Mouse (Mus musculus) heart, embryonic 15.5 days (tissue): ENCODE measurements around the gene Ggt1. TPM values are rescaled to one million over a fixed set of nuclear protein-coding genes. Genes with fewer than 3 reads are reported as not detected.
"Not testable (repeated sequence)": the region's sequence is repeated elsewhere in the genome, so short reads cannot be mapped to it uniquely, and the experiment has no call there.

Experiments used
- ATAC-seq: fragments of 200-750 bp; cut with Nextera tagmentation; replicated peaks from 2 replicates; pipeline ENCODE4 v1.8.0; 2017; ENCODE audit warnings: low read depth, moderate TSS enrichment; ENCODE audit not compliant: insufficient number of reproducible peaks, insufficient read depth, low FRiP score
- H3K27ac ChIP-seq: fragments of 300-500 bp; sonication (generic); 2 replicates; pipeline ENCODE4 v1.5.1; 2015; ENCODE audit warnings: mild to moderate bottlenecking, inconsistent platforms
- H3K27me3 ChIP-seq: fragments of 300-500 bp; sonication (generic); 2 replicates; pipeline ENCODE4 v1.6.1; 2015; ENCODE audit warnings: inconsistent platforms
- H3K36me3 ChIP-seq: fragments of 300-500 bp; sonication (generic); 2 replicates; pipeline ENCODE4 v1.6.1; 2015; ENCODE audit warnings: mild to moderate bottlenecking, inconsistent platforms
- H3K4me1 ChIP-seq: fragments of 300-500 bp; sonication (generic); replicated peaks from 2 replicates; pipeline ENCODE4 v1.6.1; 2015; ENCODE audit warnings: inconsistent platforms
- H3K4me2 ChIP-seq: fragments of 300-500 bp; sonication (generic); 2 replicates; pipeline ENCODE4 v1.6.1; 2015; ENCODE audit warnings: inconsistent platforms, mild to moderate bottlenecking, moderate library complexity
- H3K4me3 ChIP-seq: fragments of 300-500 bp; sonication (generic); 2 replicates; pipeline ENCODE4 v1.5.1; 2015; ENCODE audit warnings: mild to moderate bottlenecking, inconsistent platforms
- H3K9ac ChIP-seq: fragments of 300-500 bp; sonication (generic); 2 replicates; pipeline ENCODE4 v1.6.1; 2015; ENCODE audit warnings: mild to moderate bottlenecking, inconsistent platforms
- H3K9me3 ChIP-seq: fragments of 300-500 bp; sonication (generic); replicated peaks from 2 replicates; pipeline ENCODE4 v1.6.1; 2016; ENCODE audit warnings: inconsistent platforms
- WGBS: fragments of 180-500 bp; shearing (Covaris S2); methylation state at CpG from one replicate; pipeline ENCODE4 v1.1.7; 2015; ENCODE audit warnings: mixed read lengths; 5-methylcytosine and 5-hydroxymethylcytosine counted together
- polyA plus RNA-seq: library from polyadenylated mRNA; unstranded; fragments of >200 nt; fragmentation: Nextera tagmentation; extraction: Ambion mirVana; gene quantifications from 2 replicates; pipeline ENCODE4 v1.2.1, GENCODE M21; 2015

The Ggt1 gene
- polyA plus RNA-seq, 1 experiment from 2014 or later: 0.48 TPM

DNA sequence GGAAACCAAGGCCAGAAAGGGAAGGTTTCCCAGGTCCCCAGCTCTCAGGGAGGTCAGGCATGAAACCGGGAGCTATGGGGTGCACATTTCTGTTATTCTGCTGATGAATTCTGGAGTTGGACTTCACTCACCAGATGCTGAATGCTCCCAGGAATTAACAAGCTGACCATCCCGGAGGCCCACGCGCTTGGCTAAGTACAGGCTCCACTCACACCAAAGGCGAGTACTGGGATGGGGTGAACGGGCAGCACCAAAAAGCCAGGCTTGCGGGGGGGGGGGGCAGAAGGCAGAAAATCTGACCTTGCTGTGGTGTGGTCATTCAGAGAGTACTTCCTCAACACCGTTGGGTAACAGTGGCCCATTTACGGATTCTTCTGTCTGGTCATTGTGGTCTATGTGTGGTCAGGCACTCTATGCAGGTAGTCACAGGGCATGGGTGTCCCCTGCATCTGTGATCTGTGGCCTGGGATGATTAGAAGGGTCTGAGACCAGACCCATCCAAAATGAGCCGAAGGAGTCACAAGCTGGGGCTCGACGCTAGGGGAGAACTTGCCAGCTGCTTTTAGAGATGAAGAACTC, 3.4 kb downstream of the Ggt1 start:
- Histone ChIP-seq H3K36me3 (no peaks in the 10 kb centered on the region), H3K9ac (no peak overlapping the region), H3K4me2 (no peak overlapping the region), H3K4me3 (no peak overlapping the region), H3K4me1 (peaks cover 15% of the 10 kb centered on the region), H3K9me3 (no peaks in the 10 kb centered on the region), H3K27ac (no peak overlapping the region), H3K27me3 (peaks cover 44% of the 10 kb centered on the region)
- 76% methylated on average over 12 of the region's 12 CpGs for WGBS
- no peak for ATAC-seq

DNA sequence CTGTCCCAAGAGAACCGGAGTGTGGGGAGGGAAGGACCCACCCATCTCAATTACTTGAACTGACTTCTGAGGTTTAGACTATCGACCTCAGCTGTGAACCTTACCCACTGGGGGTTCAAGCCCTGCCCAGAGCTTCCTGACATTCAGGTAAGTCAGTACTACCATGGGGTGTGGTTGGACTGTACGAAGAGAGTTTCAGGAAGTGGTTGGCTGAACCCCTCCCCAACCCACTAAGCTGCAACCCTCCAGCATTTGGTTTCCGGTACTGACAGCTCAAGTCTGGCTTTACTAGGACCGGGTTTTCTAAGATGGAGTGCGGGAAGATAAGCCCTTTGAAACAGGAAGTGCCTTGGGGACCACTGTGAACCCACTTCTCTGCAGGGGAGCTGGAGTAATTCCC, 4.0 kb downstream of the Ggt1 start:
- no peaks in the 10 kb centered on the region for H3K36me3 ChIP-seq
- H3K27me3 ChIP-seq: peaks cover 37% of the 10 kb centered on the region
- H3K4me2 ChIP-seq: no peak overlapping the region
- H3K9ac ChIP-seq: no peak overlapping the region
- peaks cover 8% of the 10 kb centered on the region for H3K4me1 ChIP-seq
- no peak for ATAC-seq
- no peaks in the 10 kb centered on the region for H3K9me3 ChIP-seq
- 49% methylated on average over 6 of the region's 6 CpGs for WGBS
- H3K27ac ChIP-seq: no peak overlapping the region
- H3K4me3 ChIP-seq: no peak overlapping the region

DNA sequence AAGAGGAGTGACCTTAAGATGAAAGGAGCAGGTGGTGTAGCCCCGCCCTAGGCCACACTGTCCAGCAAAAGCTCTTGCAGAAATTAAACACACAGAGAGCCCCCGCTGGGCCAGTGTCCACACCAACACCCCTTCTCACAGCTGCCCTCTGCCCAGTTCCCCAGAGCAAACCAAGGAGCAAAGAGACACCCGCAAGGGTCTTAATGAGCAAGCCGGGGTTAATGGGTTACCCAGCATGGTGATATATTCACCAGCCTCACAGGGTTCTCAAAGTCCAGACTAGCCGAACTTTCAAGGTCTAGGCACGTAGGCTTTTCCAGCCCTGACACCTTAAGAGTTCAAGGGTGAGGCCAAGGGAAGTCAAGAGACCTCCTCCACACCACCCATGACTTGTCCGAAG, 4.5 kb downstream of the Ggt1 start:
- Histone ChIP-seq H3K27ac (no peak overlapping the region), H3K9ac (no peak overlapping the region), H3K4me2 (no peak overlapping the region), H3K4me1 (peaks cover 4% of the 10 kb centered on the region), H3K27me3 (peaks cover 32% of the 10 kb centered on the region), H3K36me3 (no peaks in the 10 kb centered on the region), H3K4me3 (no peak overlapping the region), H3K9me3 (no peaks in the 10 kb centered on the region)
- no peak for ATAC-seq
- WGBS: 79% methylated on average over 7 of the region's 7 CpGs

DNA sequence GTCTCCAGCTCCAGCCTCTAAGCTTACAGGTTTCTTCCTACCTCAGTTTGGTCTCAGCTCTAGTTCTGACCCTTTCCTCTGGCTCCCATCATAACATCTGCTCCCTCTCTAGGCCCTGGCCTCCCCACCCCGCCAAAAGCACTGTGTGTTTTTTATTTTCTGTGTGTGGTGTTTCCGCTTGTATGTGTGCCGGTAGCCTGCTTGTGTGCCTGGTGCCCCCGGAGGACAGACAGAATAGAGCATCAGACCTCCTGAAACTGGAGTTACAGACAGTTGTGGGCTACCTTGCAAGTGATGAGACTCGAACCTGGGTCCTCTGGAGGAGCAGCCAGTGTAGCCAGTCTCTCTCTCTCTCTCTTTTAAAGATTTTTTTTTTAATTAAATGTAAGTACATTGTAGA, 4.9 kb downstream of the Ggt1 start:
- 69% methylated on average over 5 of the region's 5 CpGs for WGBS
- H3K4me3 ChIP-seq: no peak overlapping the region
- no peak overlapping the region for H3K9ac ChIP-seq
- H3K27me3 ChIP-seq: peaks cover 28% of the 10 kb centered on the region
- H3K4me1 ChIP-seq: peaks cover 4% of the 10 kb centered on the region
- no peak for ATAC-seq
- H3K9me3 ChIP-seq: no peaks in the 10 kb centered on the region
- no peaks in the 10 kb centered on the region for H3K36me3 ChIP-seq
- no peak overlapping the region for H3K27ac ChIP-seq
- H3K4me2 ChIP-seq: no peak overlapping the region

DNA sequence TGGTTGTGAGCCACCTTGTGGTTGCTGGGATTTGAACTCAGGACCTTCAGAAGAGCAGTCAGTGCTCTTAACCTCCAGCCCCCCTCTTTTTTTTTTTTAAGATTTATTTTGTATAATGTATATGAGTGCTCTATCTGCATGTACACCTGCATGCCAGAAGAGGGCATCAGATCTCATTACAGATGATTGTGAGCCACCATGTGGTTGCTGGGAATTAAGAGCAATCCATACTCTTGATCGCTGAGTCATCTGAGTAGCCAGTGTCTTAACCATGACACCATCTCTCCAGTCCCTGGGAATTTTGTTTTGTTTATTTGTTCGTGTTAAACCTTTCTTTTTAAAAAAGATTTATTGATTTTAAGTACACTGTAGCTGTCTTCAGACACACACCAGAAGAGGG, 5.4 kb downstream of the Ggt1 start:
- H3K36me3 ChIP-seq, ATAC-seq, H3K9me3 ChIP-seq, H3K4me2 ChIP-seq, H3K4me1 ChIP-seq, H3K27ac ChIP-seq, H3K4me3 ChIP-seq, H3K9ac ChIP-seq: not testable (repeated sequence)
- H3K27me3 ChIP-seq: peaks cover 24% of the 10 kb centered on the region
- 83% methylated on average over 2 of the region's 2 CpGs for WGBS

DNA sequence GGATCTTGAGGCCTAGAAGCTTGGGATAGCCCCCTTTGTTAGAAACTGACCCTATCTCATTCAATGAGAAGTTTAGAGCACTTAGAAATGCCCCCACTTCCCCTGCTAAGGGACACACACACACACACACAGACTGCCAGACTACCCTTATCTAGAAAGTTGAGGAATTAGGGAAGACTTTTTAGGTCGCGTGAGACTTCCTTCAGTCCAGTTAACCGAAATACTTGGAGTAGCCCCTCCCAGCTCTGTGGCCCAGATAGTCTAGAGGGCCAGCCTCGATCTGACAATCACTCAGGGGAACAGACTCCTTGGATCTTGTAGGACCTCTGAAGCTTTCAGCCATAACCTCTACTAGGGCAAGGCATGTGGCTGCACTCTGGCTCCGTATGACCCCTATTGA, 6.6 kb downstream of the Ggt1 start:
- Histone ChIP-seq H3K9me3 (no peaks in the 10 kb centered on the region), H3K27ac (no peak overlapping the region), H3K9ac (no peak overlapping the region), H3K4me3 (no peak overlapping the region), H3K4me2 (no peak overlapping the region), H3K36me3 (no peaks in the 10 kb centered on the region), H3K4me1 (peaks cover 4% of the 10 kb centered on the region), H3K27me3 (peaks cover 11% of the 10 kb centered on the region)
- 20% methylated on average over 5 of the region's 5 CpGs for WGBS
- no peak for ATAC-seq

DNA sequence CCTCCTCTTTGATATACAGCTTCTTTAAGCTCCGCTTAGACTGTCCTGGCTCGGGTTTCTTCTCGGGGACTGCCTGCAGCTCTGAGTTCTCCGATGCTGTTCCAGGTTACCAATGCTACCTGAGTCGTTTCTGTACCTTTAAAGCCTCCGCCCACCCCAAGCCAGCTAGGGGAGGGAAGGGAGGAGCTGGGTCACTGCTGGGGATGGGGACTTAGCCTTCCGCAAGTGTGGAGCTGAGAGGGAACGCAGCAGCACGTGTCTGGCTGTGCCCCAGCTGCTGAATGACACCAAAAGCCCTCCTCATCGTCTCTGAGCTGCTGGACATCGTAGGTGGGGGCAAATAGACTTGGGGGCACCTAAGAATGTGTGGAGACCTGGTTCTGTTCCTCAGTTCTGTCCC, 7.0 kb downstream of the Ggt1 start:
- no peak for ATAC-seq
- WGBS: 15% methylated on average over 11 of the region's 11 CpGs
- no peak overlapping the region for H3K9ac ChIP-seq
- H3K4me1 ChIP-seq: peaks cover 4% of the 10 kb centered on the region
- no peaks in the 10 kb centered on the region for H3K9me3 ChIP-seq
- H3K27ac ChIP-seq: no peak overlapping the region
- H3K36me3 ChIP-seq: no peaks in the 10 kb centered on the region
- no peak overlapping the region for H3K4me2 ChIP-seq
- H3K4me3 ChIP-seq: no peak overlapping the region
- H3K27me3 ChIP-seq: peaks cover 10% of the 10 kb centered on the region

DNA sequence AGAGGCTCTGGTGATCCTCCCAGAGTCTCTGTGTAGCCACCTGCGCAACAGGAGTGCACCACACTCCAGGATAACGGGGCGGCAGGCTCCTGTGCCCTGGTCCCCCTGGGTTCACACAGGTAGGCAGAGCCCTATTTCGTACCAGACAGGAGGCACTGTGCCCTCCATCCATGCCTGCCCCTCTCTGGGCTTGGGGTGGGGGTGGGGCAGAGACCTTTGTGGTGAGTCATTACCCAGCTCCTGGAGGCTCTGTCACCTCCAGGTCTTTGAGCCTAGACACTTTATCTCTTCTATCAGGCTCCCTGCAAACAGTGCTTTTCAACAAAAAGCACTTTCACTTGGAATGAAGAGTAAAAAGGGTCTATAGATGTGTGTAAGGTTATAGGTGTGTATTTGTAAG, 7.4 kb downstream of the Ggt1 start:
- H3K4me3 ChIP-seq: no peak overlapping the region
- no peak overlapping the region for H3K4me2 ChIP-seq
- no peaks in the 10 kb centered on the region for H3K9me3 ChIP-seq

DNA sequence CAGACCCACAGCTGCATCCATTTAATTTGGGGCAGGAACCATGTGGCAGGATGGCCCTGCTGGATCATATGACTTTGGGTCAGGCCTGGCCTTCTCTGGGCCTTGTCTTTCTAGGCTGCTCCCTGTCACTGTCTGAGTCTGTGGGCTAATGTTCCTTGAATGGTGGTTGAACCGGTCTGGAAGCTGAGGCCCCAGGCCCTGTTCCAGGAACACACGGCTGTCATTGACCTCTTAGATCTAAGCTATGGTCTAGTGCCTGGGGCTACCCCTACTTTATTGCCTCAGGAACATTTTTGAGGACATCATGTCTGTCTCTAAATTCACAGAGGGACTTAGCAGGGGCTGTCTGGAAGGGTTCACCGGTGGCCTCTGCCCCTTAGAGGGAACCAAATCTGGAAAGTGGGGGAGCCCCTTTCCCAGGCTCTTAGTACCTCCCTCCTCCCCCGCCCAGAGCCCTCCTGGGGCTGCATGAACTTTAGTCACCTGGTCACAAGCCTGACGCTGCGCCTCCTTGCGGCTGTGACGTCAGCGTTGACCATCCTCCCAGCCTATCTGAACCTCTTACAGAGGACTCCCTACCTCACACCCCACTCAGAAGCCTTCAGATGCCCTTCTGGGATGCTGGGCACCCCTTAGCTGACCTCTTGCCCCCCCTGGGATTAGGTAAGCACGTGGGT, 9.7 kb downstream of the Ggt1 start:
- no peak for ATAC-seq
- Histone ChIP-seq H3K27me3 (peaks cover 10% of the 10 kb centered on the region; the same call in 1 of the 2 replicates), H3K4me3 (no peak overlapping the region), H3K4me1 (peaks cover 4% of the 10 kb centered on the region), H3K9ac (no peak overlapping the region), H3K27ac (no peak overlapping the region), H3K4me2 (no peak overlapping the region), H3K36me3 (no peaks in the 10 kb centered on the region), H3K9me3 (no peaks in the 10 kb centered on the region)
- 35% methylated on average over 10 of the region's 10 CpGs for WGBS

More for the DNA sequence above, 7.4 kb downstream of the Ggt1 start:
- no peak overlapping the region for H3K9ac ChIP-seq
- ATAC-seq: no peak
- H3K4me1 ChIP-seq: peaks cover 4% of the 10 kb centered on the region
- H3K36me3 ChIP-seq: no peaks in the 10 kb centered on the region
- WGBS: 29% methylated on average over 4 of the region's 4 CpGs
- H3K27ac ChIP-seq: no peak overlapping the region
- H3K27me3 ChIP-seq: peaks cover 10% of the 10 kb centered on the region

DNA sequence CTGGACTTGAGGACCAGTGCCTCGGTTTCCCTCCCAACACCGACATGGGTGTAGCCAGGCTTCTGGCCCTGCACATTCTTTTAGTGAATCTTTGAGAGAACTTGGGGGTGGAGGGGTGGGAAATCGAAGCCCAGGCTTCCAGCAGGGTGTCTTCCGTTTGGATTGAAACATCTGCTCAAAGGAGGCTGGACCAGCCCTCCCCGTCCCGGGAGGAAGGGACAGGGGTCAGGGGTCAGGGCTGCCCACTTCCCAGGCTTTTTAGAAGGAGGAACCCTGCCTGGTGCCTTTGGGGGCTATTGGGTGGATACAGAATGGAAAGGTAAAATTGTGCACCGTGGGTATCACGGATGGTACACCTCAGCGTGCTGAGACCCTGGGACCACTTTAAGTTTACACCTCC, 10.5 kb downstream of the Ggt1 start:
- H3K9ac ChIP-seq: no peak overlapping the region
- H3K9me3 ChIP-seq: no peaks in the 10 kb centered on the region
- peaks cover 10% of the 10 kb centered on the region; the same call in 1 of the 2 replicates for H3K27me3 ChIP-seq
- no peak for ATAC-seq
- H3K4me3 ChIP-seq: no peak overlapping the region
- H3K36me3 ChIP-seq: no peaks in the 10 kb centered on the region
- H3K4me1 ChIP-seq: peaks cover 4% of the 10 kb centered on the region
- 54% methylated on average over 9 of the region's 9 CpGs for WGBS
- H3K4me2 ChIP-seq: no peak overlapping the region
- H3K27ac ChIP-seq: no peak overlapping the region

DNA sequence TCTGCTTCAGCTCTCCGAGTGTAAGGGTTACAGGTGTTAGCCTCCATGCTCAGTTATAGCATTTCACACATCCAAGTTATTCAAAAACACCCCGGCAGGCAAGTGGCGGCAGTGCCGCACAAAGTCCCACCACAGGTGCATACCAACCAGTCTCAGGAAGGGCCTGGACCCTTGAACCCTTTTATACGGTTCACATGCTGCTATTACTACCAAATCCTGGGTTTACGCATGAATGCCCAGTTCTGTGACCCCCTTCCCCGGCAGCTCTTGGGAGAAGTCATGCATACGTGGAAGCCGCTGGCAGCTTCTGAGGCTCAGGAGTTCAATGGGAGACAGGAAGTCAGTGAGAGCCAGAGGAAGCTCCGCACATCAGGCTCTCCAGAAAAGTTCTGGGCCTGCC, 11.8 kb downstream of the Ggt1 start:
- Histone ChIP-seq H3K9ac (no peak overlapping the region), H3K36me3 (no peaks in the 10 kb centered on the region), H3K4me3 (no peak overlapping the region), H3K27ac (no peak overlapping the region), H3K4me2 (no peak overlapping the region), H3K4me1 (peaks cover 4% of the 10 kb centered on the region), H3K27me3 (peaks cover 7% of the 10 kb centered on the region; the same call in 1 of the 2 replicates), H3K9me3 (no peaks in the 10 kb centered on the region)
- no peak for ATAC-seq
- 77% methylated on average over 10 of the region's 10 CpGs for WGBS

DNA sequence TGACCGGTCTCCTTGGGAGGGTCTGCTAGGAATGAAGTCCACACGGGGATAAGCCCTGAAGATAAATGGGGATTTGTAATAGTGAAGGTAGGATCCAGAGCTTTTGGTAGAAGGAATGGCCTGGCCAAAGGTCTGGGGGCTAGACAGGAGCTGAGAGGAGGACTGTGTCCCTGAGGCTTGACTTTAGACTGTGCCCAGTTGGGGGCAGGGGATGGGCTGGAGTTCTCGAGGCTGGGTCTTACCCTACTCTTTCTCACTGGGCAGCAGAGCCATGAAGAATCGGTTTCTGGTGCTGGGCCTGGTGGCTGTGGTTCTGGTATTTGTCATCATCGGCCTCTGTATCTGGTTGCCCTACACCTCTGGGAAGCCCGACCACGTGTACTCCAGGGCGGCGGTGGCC, 12.6 kb downstream of the Ggt1 start:
- Histone ChIP-seq H3K27me3 (peaks cover under 1% of the 10 kb centered on the region; the same call in 1 of the 2 replicates), H3K4me3 (no peak overlapping the region), H3K4me2 (no peak overlapping the region), H3K9me3 (no peaks in the 10 kb centered on the region), H3K27ac (no peak overlapping the region), H3K9ac (no peak overlapping the region), H3K4me1 (no peaks in the 10 kb centered on the region; the same call in 1 of the 2 replicates), H3K36me3 (no peaks in the 10 kb centered on the region)
- 69% methylated on average over 9 of the region's 9 CpGs for WGBS
- no peak for ATAC-seq
